Mouse (Mus musculus) liver, embryonic 11.5 days (tissue): ENCODE data around the gene Pitpnm2. TPM values are rescaled to one million over a fixed set of nuclear protein-coding genes. Genes with fewer than 3 reads are reported as not detected.

Experiments
- ATAC-seq: fragments of 200-750 bp; cut with Nextera tagmentation; replicated peaks from 2 replicates; pipeline ENCODE4 v1.8.0; 2017; ENCODE audit warnings: moderate number of reproducible peaks, mild to moderate bottlenecking, moderate TSS enrichment, moderate library complexity; ENCODE audit not compliant: low FRiP score
- DNase-seq: peaks from one replicate; pipeline ENCODE4 v3.0.0-alpha.2; 2017; ENCODE audit warnings: low spot score
- H3K27ac ChIP-seq: fragments of 300-500 bp; sonication (generic); 2 replicates; pipeline ENCODE4 v1.5.1; 2014; ENCODE audit warnings: mild to moderate bottlenecking, low read depth, low read length, control low read depth
- H3K27me3 ChIP-seq: fragments of 300-500 bp; sonication (generic); replicated peaks from 2 replicates; pipeline ENCODE4 v1.6.1; 2014; ENCODE audit warnings: low read length, mixed read lengths; ENCODE audit not compliant: control insufficient read depth, insufficient read depth
- H3K36me3 ChIP-seq: fragments of 300-500 bp; sonication (generic); 2 replicates; pipeline ENCODE4 v1.6.1; 2014; ENCODE audit warnings: mild to moderate bottlenecking, low read length, moderate library complexity, mixed read lengths; ENCODE audit not compliant: control insufficient read depth, insufficient read depth
- H3K4me1 ChIP-seq: fragments of 300-500 bp; sonication (generic); replicated peaks from 2 replicates; pipeline ENCODE4 v1.6.1; 2014; ENCODE audit warnings: low read length, mixed read lengths; ENCODE audit not compliant: control insufficient read depth, insufficient read depth
- H3K4me2 ChIP-seq: fragments of 300-500 bp; sonication (generic); 2 replicates; pipeline ENCODE4 v1.6.1; 2014; ENCODE audit warnings: mild to moderate bottlenecking, control low read depth, moderate library complexity
- H3K4me3 ChIP-seq: fragments of 300-500 bp; sonication (generic); 2 replicates; pipeline ENCODE4 v1.5.1; 2014; ENCODE audit warnings: low read depth, low read length, control low read depth
- H3K9ac ChIP-seq: fragments of 300-500 bp; sonication (generic); 2 replicates; pipeline ENCODE4 v1.6.1; 2014; ENCODE audit warnings: low read depth, low read length, control low read depth
- H3K9me3 ChIP-seq: fragments of 300-500 bp; sonication (generic); 2 replicates; pipeline ENCODE4 v1.6.1; 2016; ENCODE audit warnings: low read length, inconsistent platforms, mixed read lengths; ENCODE audit not compliant: control insufficient read depth
- WGBS: fragments of 180-500 bp; shearing (Covaris S2); extraction: QIAGEN DNeasy Blood & Tissue Kit; methylation state at CpG from one replicate; pipeline ENCODE4 v1.1.7; 2014; 5-methylcytosine and 5-hydroxymethylcytosine counted together
- polyA plus RNA-seq: library from polyadenylated mRNA; unstranded; fragments of >200 nt; fragmentation: Nextera tagmentation; extraction: Ambion mirVana; gene quantifications from 2 replicates; pipeline ENCODE4 v1.2.1, GENCODE M21; 2014

Gene Pitpnm2
- polyA plus RNA-seq, 1 experiment from 2014 or later, result 5.9 TPM

DNA sequence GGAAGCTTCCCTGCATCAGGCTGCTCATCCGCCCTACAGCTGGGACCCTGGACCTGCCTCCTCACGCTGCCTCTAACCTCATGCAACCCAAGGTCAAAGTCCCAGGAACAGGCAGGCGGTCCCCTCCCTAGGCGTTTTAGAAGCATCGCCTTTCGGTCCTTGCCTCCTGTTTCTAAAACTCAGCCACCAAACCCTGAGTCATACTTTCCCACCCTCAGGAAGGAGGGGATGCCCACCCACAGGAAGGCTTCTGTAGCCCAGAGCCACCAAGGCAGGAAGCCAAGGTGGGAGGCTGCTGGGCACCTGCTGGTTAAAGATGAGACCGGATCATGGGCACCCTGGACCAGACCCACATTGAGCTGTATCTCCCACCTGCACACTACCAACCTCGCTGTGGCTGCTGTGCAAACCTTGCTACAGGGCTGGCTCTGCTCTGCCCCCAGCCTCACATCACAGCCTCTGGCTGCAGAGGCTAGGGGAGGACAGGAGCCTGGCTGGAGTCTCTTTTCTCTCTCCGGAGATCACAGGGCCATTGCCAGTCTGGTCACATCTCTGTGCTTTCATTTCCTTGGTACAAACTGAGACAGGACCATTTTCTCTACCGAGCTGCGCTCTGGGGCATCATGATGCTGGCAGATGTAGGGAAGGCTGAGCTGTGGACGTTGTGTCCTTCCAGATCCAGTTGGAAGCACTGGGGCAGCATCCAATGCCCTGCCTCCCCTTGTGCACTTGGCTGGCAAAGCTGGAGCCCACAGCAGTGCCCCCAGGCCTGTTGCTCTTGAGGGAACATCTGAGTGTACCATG lies 61.9 kb downstream of the Pitpnm2 start:
- WGBS, result 68% methylated on average over 12 of the region's 12 CpGs
- ATAC-seq (0 out of 2 replicates have a peak, but pooled peaks have one; percentile 18), DNase-seq (no peak)
- no peaks in the 10 kb centered on the region for H3K9me3 ChIP-seq
- H3K36me3 ChIP-seq, result no peaks in the 10 kb centered on the region
- peaks cover 55% of the 10 kb centered on the region for H3K4me1 ChIP-seq
- H3K27ac ChIP-seq, result no peak overlapping the region
- no peak overlapping the region for H3K4me3 ChIP-seq
- peak overlapping the region; percentile 33; the same call in 1 of the 2 replicates for H3K4me2 ChIP-seq
- H3K27me3 ChIP-seq, result no peaks in the 10 kb centered on the region
- no peak overlapping the region for H3K9ac ChIP-seq

- H3K4me2 ChIP-seq, result peak overlapping the region; percentile 33; the same call in 1 of the 2 replicates
- no peaks in the 10 kb centered on the region for H3K9me3 ChIP-seq
- no peak overlapping the region for H3K4me3 ChIP-seq
- no peak overlapping the region for H3K9ac ChIP-seq
- WGBS, result 46% methylated on average over 21 of the region's 22 CpGs
- no peaks in the 10 kb centered on the region for H3K36me3 ChIP-seq
- DNase-seq, result no peak
- ATAC-seq, result no peak
- H3K27ac ChIP-seq, result no peak overlapping the region
- no peaks in the 10 kb centered on the region for H3K27me3 ChIP-seq
- peaks cover 55% of the 10 kb centered on the region for H3K4me1 ChIP-seq
Measured at GRCm38 (mm10) chr5:124186981-124187507, 62.5 kb downstream of the Pitpnm2 start.

GRCm38 (mm10) chr5:124186465-124186854 lies 63.1 kb downstream of the Pitpnm2 start:
- Histone ChIP-seq H3K9me3 (no peaks in the 10 kb centered on the region), H3K4me3 (no peak overlapping the region), H3K4me2 (no peak overlapping the region), H3K27me3 (no peaks in the 10 kb centered on the region), H3K36me3 (no peaks in the 10 kb centered on the region), H3K4me1 (peaks cover 54% of the 10 kb centered on the region), H3K9ac (no peak overlapping the region), H3K27ac (no peak overlapping the region)
- DNase-seq, result no peak
- WGBS, result 82% methylated on average over 10 of the region's 10 CpGs
- no peak for ATAC-seq

GRCm38 (mm10) chr5:124185706-124186464 lies 63.7 kb downstream of the Pitpnm2 start:
- DNase-seq (no peak), ATAC-seq (no peak)
- no peak overlapping the region for H3K27ac ChIP-seq
- no peak overlapping the region for H3K9ac ChIP-seq
- no peak overlapping the region for H3K4me2 ChIP-seq
- peaks cover 57% of the 10 kb centered on the region for H3K4me1 ChIP-seq
- WGBS, result 83% methylated on average over 15 of the region's 15 CpGs
- H3K27me3 ChIP-seq, result no peaks in the 10 kb centered on the region
- no peaks in the 10 kb centered on the region for H3K36me3 ChIP-seq
- no peaks in the 10 kb centered on the region for H3K9me3 ChIP-seq
- H3K4me3 ChIP-seq, result no peak overlapping the region

- Histone ChIP-seq H3K4me2 (no peak overlapping the region), H3K9me3 (no peaks in the 10 kb centered on the region), H3K4me3 (no peak overlapping the region), H3K4me1 (peaks cover 58% of the 10 kb centered on the region), H3K27ac (no peak overlapping the region), H3K9ac (no peak overlapping the region), H3K36me3 (no peaks in the 10 kb centered on the region), H3K27me3 (no peaks in the 10 kb centered on the region)
- ATAC-seq, result no peak
- no peak for DNase-seq
- 75% methylated on average over 15 of the region's 15 CpGs for WGBS
Measured at GRCm38 (mm10) chr5:124184898-124185701, 64.5 kb downstream of the Pitpnm2 start.

GRCm38 (mm10) chr5:124184191-124184590 lies 65.4 kb downstream of the Pitpnm2 start:
- 91% methylated on average over 3 of the region's 3 CpGs for WGBS
- no peak overlapping the region for H3K4me2 ChIP-seq
- ATAC-seq, result no peak
- no peaks in the 10 kb centered on the region for H3K9me3 ChIP-seq
- H3K4me3 ChIP-seq, result no peak overlapping the region
- no peak overlapping the region for H3K9ac ChIP-seq
- no peak overlapping the region for H3K27ac ChIP-seq
- H3K4me1 ChIP-seq, result peaks cover 50% of the 10 kb centered on the region
- H3K27me3 ChIP-seq, result no peaks in the 10 kb centered on the region
- no peak for DNase-seq
- H3K36me3 ChIP-seq, result no peaks in the 10 kb centered on the region

- no peaks in the 10 kb centered on the region for H3K9me3 ChIP-seq
- ATAC-seq (no peak; the same call in 1 of the 2 replicates), DNase-seq (no peak)
- no peaks in the 10 kb centered on the region for H3K36me3 ChIP-seq
- peak overlapping the region; percentile 78 for H3K27ac ChIP-seq
- 85% methylated on average over 7 of the region's 7 CpGs for WGBS
- H3K4me2 ChIP-seq, result peak overlapping the region; percentile 39
- peaks cover 48% of the 10 kb centered on the region for H3K4me1 ChIP-seq
- no peak overlapping the region for H3K4me3 ChIP-seq
- no peak overlapping the region for H3K9ac ChIP-seq
- no peaks in the 10 kb centered on the region for H3K27me3 ChIP-seq
Measured at GRCm38 (mm10) chr5:124182642-124183041, 66.9 kb downstream of the Pitpnm2 start.

- peaks cover 43% of the 10 kb centered on the region for H3K4me1 ChIP-seq
- peak overlapping the region; percentile 39 for H3K4me2 ChIP-seq
- H3K36me3 ChIP-seq, result no peaks in the 10 kb centered on the region
- no peaks in the 10 kb centered on the region for H3K9me3 ChIP-seq
- no peaks in the 10 kb centered on the region for H3K27me3 ChIP-seq
- peak; percentile 95 for ATAC-seq
- WGBS, result 58% methylated on average over 5 of the region's 5 CpGs
- peak overlapping the region; percentile 78 for H3K27ac ChIP-seq
- DNase-seq, result no peak
- no peak overlapping the region for H3K4me3 ChIP-seq
- H3K9ac ChIP-seq, result no peak overlapping the region
Measured at GRCm38 (mm10) chr5:124182097-124182496, 67.5 kb downstream of the Pitpnm2 start.
